Mouse (Mus musculus): Measurements from ENCODE around the gene Ndufa11.

DNA sequence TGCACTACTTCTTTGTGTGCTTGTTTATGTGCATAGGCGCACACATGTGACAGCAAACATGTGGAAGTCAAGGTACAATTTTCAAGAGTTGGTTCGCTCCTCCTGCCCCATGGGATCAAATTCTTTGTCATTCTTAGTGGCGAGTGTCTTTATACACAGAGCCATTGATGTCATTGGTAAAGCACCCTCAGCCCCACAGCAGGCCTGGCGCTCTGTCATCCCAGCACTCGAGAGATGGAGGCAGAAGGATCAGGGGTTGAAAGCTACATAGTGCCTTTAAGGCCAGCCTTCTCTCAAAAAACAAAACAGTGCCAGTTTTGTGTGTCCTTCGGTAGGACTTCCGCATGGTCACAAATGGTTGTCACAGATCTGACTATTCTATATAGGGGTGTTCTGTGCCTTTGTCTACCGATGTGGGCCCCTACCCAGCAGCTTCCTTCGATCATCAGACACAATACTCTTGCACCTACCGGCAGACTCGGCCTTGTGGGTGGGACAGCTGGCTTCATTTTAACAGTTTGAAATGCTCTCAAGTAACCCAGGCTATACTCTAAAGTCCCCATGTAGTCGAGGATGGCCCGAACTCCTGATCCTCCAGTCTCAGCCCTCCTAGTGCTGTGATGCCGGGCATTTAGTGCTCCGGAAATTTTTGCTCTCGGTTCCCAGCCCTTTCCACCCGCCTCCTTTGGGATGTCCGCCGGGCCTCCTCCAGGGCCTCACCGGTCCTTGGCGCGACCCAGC lies 1.5 kb upstream of the Ndufa11 start:
- TF ChIP-seq CTCF (IDR thresholded peaks at IDR 0.05; ENCODE audit: low read depth, low read length), result no peak
- no peak for TF ChIP-seq POLR2A (IDR thresholded peaks at IDR 0.05; ENCODE audit: borderline replicate concordance, low read depth, low read length)
